Mouse (Mus musculus): ENCODE data around the gene Fibcd1. TPM values are rescaled to one million over a fixed set of nuclear protein-coding genes. Genes with fewer than 3 reads are reported as not detected.

Gene Fibcd1
- total and polyA plus RNA-seq, 3 experiments, result not detected

DNA sequence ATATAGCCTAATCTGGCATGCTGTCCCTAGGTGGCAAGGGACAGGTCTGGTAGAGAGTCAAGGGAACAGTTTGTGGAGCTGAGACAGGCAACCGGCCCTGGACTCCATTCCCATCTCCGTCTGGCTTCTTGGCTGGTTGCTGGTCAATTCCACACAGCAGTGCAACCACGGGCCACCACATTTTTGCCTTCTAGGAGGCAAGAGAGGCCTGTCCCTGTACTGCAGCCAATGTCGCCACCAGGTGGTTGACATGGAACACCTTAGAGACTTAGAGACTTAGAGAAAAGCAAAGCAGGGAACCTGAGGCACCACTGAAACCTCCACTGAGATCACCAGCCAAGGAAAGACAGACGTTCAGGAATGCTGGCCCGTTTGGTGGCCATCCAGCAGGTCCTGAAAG lies 39.0 kb upstream of the Fibcd1 start:
- Histone ChIP-seq H3K27ac (ENCODE audit: control insufficient read depth, low read depth, low read length) (no peak overlapping the region), H3K9me3 (replicated peaks; ENCODE audit: insufficient read depth, low read length) (no peaks in the 10 kb centered on the region), H3K9ac (ENCODE audit: control insufficient read depth, low read depth, low read length, poor library complexity, severe bottlenecking) (no peak overlapping the region), H3K4me3 (ENCODE audit: control insufficient read depth in 1 of 2, insufficient read depth in 1 of 2, low read depth in 2 of 2, low read length in 2 of 2) (no peak overlapping the region), H3K4me1 (ENCODE audit: control insufficient read depth in 1 of 2, insufficient read depth in 2 of 2, low read length in 2 of 2) (0 out of 4 replicates have a peak, but pooled peaks cover 0 to 2% of the 10 kb centered on the region in 2 experiments), H3K79me2 (ENCODE audit: control insufficient read depth, insufficient read depth, low read length, poor library complexity) (no peaks in the 10 kb centered on the region), H3K36me3 (ENCODE audit: control insufficient read depth in 1 of 2, insufficient read depth in 2 of 2, low read length in 2 of 2) (no peaks in the 10 kb centered on the region), H3K27me3 (ENCODE audit: control insufficient read depth in 1 of 2, insufficient read depth in 2 of 2, low read length in 2 of 2) (peaks cover 4 to 16% of the 10 kb centered on the region in 2 experiments)
- peak; percentile 29 for DNase-seq (ENCODE audit: low read depth, low spot score)
- TF ChIP-seq ZMIZ1 (IDR thresholded peaks at IDR 0.05; ENCODE audit: low read depth, low read length), result no peak
- no peak for TF ChIP-seq BHLHE40 (IDR thresholded peaks at IDR 0.05; ENCODE audit: borderline replicate concordance, low read depth, low read length)
- TF ChIP-seq RAD21 (IDR thresholded peaks at IDR 0.05; ENCODE audit: low read depth, low read length), result peak; percentile 64
- no peak for TF ChIP-seq JUND (IDR thresholded peaks at IDR 0.05; ENCODE audit: low read depth, low read length)
- TF ChIP-seq SMC3 (IDR thresholded peaks at IDR 0.05; ENCODE audit: low read depth, low read length), result peak; percentile 59
- TF ChIP-seq MAFK (IDR thresholded peaks at IDR 0.05; ENCODE audit: borderline replicate concordance, low read depth, low read length), result no peak
- peak; percentile 14 to 63 (median 56); a peak in 5 of 6 replicates for TF ChIP-seq CTCF (IDR thresholded peaks at IDR 0.05 in 2 of 3, conservative IDR thresholded peaks at IDR 0.05 in 1 of 3; ENCODE audit: control insufficient read depth in 1 of 3, insufficient read depth in 1 of 3, low read depth in 2 of 3, low read length in 3 of 3, poor library complexity in 1 of 3, severe bottlenecking in 1 of 3)
- TF ChIP-seq ZKSCAN1 (IDR thresholded peaks at IDR 0.05; ENCODE audit: low read depth, low read length), result no peak
- peak; percentile 43 for TF ChIP-seq ZC3H11A (IDR thresholded peaks at IDR 0.05; ENCODE audit: low read depth, low read length)

DNA sequence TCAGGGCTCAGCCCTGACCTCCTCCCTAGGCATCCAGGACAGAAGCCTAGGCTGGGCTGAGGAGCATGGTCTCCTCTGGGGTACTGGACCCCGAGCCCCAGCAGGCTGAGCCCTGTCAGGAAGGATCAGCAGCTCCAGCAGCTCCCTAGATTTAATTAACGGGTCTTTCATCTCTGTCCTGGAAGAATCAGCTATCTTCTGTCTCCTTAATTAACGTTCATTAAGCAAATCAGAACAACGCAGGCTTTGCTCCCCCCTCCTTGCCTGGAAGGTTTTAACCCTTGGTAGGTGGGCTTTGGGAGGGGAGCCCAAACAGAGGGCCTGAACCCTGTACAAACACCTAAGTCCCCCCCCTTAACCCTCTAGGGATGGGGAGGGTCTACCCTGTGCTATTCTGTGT lies 37.3 kb upstream of the Fibcd1 start:
- no peaks in the 10 kb centered on the region for H3K9me3 ChIP-seq (replicated peaks; ENCODE audit: insufficient read depth, low read length)
- H3K4me1 ChIP-seq (ENCODE audit: control insufficient read depth in 1 of 2, insufficient read depth in 2 of 2, low read length in 2 of 2), result 0 out of 4 replicates have a peak, but pooled peaks cover 0 to 2% of the 10 kb centered on the region in 2 experiments
- H3K79me2 ChIP-seq (ENCODE audit: control insufficient read depth, insufficient read depth, low read length, poor library complexity), result no peaks in the 10 kb centered on the region
- H3K27me3 ChIP-seq (ENCODE audit: control insufficient read depth in 1 of 2, insufficient read depth in 2 of 2, low read length in 2 of 2), result peaks cover 1 to 4% of the 10 kb centered on the region in 2 experiments
- no peak overlapping the region for H3K4me3 ChIP-seq (ENCODE audit: control insufficient read depth in 1 of 2, insufficient read depth in 1 of 2, low read depth in 2 of 2, low read length in 2 of 2)
- H3K36me3 ChIP-seq (ENCODE audit: control insufficient read depth in 1 of 2, insufficient read depth in 2 of 2, low read length in 2 of 2), result no peaks in the 10 kb centered on the region
- TF ChIP-seq NELFE (IDR thresholded peaks at IDR 0.05; ENCODE audit: low read depth, low read length) (no peak), MAX (IDR thresholded peaks at IDR 0.05; ENCODE audit: low read length) (no peak), ZMIZ1 (IDR thresholded peaks at IDR 0.05; ENCODE audit: low read depth, low read length) (no peak), MYB (IDR thresholded peaks at IDR 0.05; ENCODE audit: low read depth, low read length) (no peak), RCOR1 (IDR thresholded peaks at IDR 0.05; ENCODE audit: low read depth, low read length) (no peak), ELF1 (IDR thresholded peaks at IDR 0.05; ENCODE audit: low read depth, low read length) (no peak), MEF2A (IDR thresholded peaks at IDR 0.05; ENCODE audit: extremely low read depth, insufficient replicate concordance, low read depth, low read length, poor library complexity, severe bottlenecking) (no peak), ZNF384 (IDR thresholded peaks at IDR 0.05; ENCODE audit: low read depth, low read length) (no peak), POLR2A (IDR thresholded peaks at IDR 0.05; ENCODE audit: control insufficient read depth in 1 of 2, insufficient read depth in 1 of 2, low read depth in 1 of 2, low read length in 2 of 2, poor library complexity in 1 of 2) (no peak), NRF1 (IDR thresholded peaks at IDR 0.05; ENCODE audit: insufficient read depth, low read depth, low read length, poor library complexity, severe bottlenecking) (no peak), UBTF (IDR thresholded peaks at IDR 0.05; ENCODE audit: borderline replicate concordance, insufficient read depth, low read depth, low read length) (no peak), USF2 (IDR thresholded peaks at IDR 0.05; ENCODE audit: borderline replicate concordance in 1 of 2, insufficient read depth in 1 of 2, low read depth in 1 of 2, low read length in 2 of 2) (no peak), POLR2AphosphoS5 (IDR thresholded peaks at IDR 0.05; ENCODE audit: borderline replicate concordance, low read depth, low read length) (no peak), TBP (IDR thresholded peaks at IDR 0.05; ENCODE audit: low read depth, low read length) (no peak), BHLHE40 (IDR thresholded peaks at IDR 0.05; ENCODE audit: borderline replicate concordance, low read depth, low read length) (no peak), MAZ (IDR thresholded peaks at IDR 0.05; ENCODE audit: low read depth, low read length) (no peak), ZC3H11A (IDR thresholded peaks at IDR 0.05; ENCODE audit: low read depth, low read length) (no peak), KAT2A (conservative IDR thresholded peaks at IDR 0.05; ENCODE audit: low read depth, low read length) (no peak), CHD2 (IDR thresholded peaks at IDR 0.05; ENCODE audit: low read length) (no peak)
- DNase-seq (ENCODE audit: low read depth, low spot score), result no peak
- no peak overlapping the region for H3K27ac ChIP-seq (ENCODE audit: control insufficient read depth, low read depth, low read length)
- H3K9ac ChIP-seq (ENCODE audit: control insufficient read depth, low read depth, low read length, poor library complexity, severe bottlenecking), result no peak overlapping the region

All from MEL (cell line).